Mouse (Mus musculus) brain, embryonic 14.5 days (tissue): ENCODE data around the gene Rxra.

Source experiments
- CTCF ChIP-seq: fragments of 200-500 bp; IDR thresholded peaks from 2 replicates; pipeline ENCODE4 v1.5.1; 2012; ENCODE audit warnings: inconsistent platforms, mild to moderate bottlenecking, moderate library complexity, borderline replicate concordance; ENCODE audit not compliant: insufficient read depth, insufficient read length; ENCODE audit errors: extremely low read depth
- POLR2A ChIP-seq: fragments of 200-500 bp; IDR thresholded peaks from 2 replicates; pipeline ENCODE4 v1.6.1; 2012; ENCODE audit warnings: mild to moderate bottlenecking, inconsistent platforms, borderline replicate concordance; ENCODE audit not compliant: poor library complexity, insufficient read depth, insufficient read length, severe bottlenecking; ENCODE audit errors: extremely low read depth

DNA sequence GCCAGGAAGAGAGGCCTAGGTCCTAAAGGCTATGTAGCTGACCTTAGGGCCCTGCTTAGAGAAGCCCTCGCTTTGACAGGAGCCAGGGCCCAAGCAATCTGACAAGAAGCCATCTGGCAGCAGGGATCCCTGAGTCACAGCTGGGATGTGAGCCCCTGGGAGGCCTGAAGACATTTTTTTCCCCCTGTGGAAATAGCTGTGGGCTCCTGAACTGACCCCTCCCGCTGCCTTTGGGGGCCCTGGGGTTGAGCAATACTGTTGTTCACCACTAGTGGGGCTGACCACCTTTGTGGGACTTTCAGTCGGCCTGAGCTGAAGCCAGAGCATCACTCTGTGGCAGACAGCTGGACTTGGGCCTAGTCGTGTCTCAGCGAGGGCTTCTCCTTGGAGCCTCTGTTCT is 99.4 kb downstream of the Rxra start:
- no peak for TF ChIP-seq CTCF
- TF ChIP-seq POLR2A, result no peak
